Mouse (Mus musculus): Measurements from ENCODE around the gene H13. TPM values are rescaled to one million over a fixed set of nuclear protein-coding genes. Genes with fewer than 3 reads are reported as not detected.

The H13 gene
- polyA plus RNA-seq, 1 experiment from 2014 or later, result 131 TPM

- Histone ChIP-seq H3K27me3 (no peaks in the 10 kb centered on the region), H3K9ac (peak overlapping the region; percentile 32; the same call in 1 of the 2 replicates), H3K9me3 (replicated peaks) (no peaks in the 10 kb centered on the region), H3K4me1 (peaks cover 33% of the 10 kb centered on the region), H3K4me3 (no peak overlapping the region), H3K4me2 (no peak overlapping the region), H3K36me3 (ENCODE audit: poor library complexity, severe bottlenecking) (peaks cover 67% of the 10 kb centered on the region), H3K27ac (peak overlapping the region; percentile 54)
- 73% methylated on average over 22 of the region's 22 CpGs for WGBS
- peak; percentile 56 for ATAC-seq
Observed at GRCm38 (mm10) chr2:152705993-152706571, 36.8 kb downstream of the H13 start.

GRCm38 (mm10) chr2:152707186-152707585, 37.9 kb downstream of the H13 start:
- 32% methylated on average over 7 of the region's 7 CpGs for WGBS
- H3K4me2 ChIP-seq, result peak overlapping the region; percentile 62
- ATAC-seq, result no peak

GRCm38 (mm10) chr2:152707627-152708026, 38.4 kb downstream of the H13 start:
- H3K9me3 ChIP-seq (replicated peaks), result no peaks in the 10 kb centered on the region
- H3K36me3 ChIP-seq (ENCODE audit: poor library complexity, severe bottlenecking), result peaks cover 52% of the 10 kb centered on the region
- no peaks in the 10 kb centered on the region for H3K27me3 ChIP-seq
- WGBS, result 3% methylated on average over 27 of the region's 31 CpGs
- H3K4me2 ChIP-seq, result peak overlapping the region; percentile 62
- peak overlapping the region; percentile 78 for H3K27ac ChIP-seq
- peak overlapping the region; percentile 74 for H3K9ac ChIP-seq
- peak; percentile 92 for ATAC-seq
- H3K4me3 ChIP-seq, result peak overlapping the region; percentile 42
- peaks cover 33% of the 10 kb centered on the region for H3K4me1 ChIP-seq

More at GRCm38 (mm10) chr2:152707186-152707585, 37.9 kb downstream of the H13 start:
- H3K4me3 ChIP-seq, result peak overlapping the region; percentile 42
- H3K27me3 ChIP-seq, result no peaks in the 10 kb centered on the region
- H3K4me1 ChIP-seq, result peaks cover 33% of the 10 kb centered on the region
- H3K9me3 ChIP-seq (replicated peaks), result no peaks in the 10 kb centered on the region
- H3K27ac ChIP-seq, result peak overlapping the region; percentile 78
- H3K36me3 ChIP-seq (ENCODE audit: poor library complexity, severe bottlenecking), result peaks cover 56% of the 10 kb centered on the region
- H3K9ac ChIP-seq, result peak overlapping the region; percentile 74

GRCm38 (mm10) chr2:152709066-152709465, 39.8 kb downstream of the H13 start:
- Histone ChIP-seq H3K27me3 (no peaks in the 10 kb centered on the region), H3K27ac (no peak overlapping the region), H3K4me2 (no peak overlapping the region), H3K4me3 (no peak overlapping the region), H3K9me3 (replicated peaks) (no peaks in the 10 kb centered on the region), H3K4me1 (peaks cover 33% of the 10 kb centered on the region), H3K36me3 (ENCODE audit: poor library complexity, severe bottlenecking) (peaks cover 38% of the 10 kb centered on the region), H3K9ac (no peak overlapping the region)
- WGBS, result 93% methylated on average over 5 of the region's 5 CpGs
- ATAC-seq, result no peak

DNA sequence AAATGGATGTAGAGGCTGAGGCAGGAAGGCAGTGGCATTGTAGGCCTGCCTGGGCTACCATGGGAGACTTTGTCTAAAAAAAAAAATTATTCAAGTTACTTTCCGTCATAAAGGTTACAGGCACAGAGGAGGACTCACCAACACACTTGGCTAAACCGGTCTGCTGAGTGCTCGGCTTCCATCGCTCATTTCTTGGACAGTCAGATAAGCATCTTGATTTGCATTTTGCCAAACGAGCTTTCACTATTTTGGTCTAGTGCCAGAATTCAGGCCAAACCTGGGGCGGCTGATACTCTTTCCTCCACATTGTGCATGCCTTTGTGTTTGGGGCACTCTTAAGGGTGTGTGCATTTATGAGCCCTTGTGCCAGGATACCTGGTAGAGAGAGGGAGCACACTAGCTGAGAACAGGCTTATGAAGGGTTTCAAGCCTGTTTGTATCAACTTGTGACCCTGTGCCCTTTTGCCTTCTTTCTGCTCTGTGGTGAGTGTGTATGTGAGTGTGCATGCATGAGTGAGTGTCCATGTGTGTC, 47.0 kb downstream of the H13 start:
- no peaks in the 10 kb centered on the region for H3K27me3 ChIP-seq
- H3K4me1 ChIP-seq, result peaks cover 23% of the 10 kb centered on the region
- H3K27ac ChIP-seq, result no peak overlapping the region
- no peak overlapping the region for H3K4me2 ChIP-seq
- no peak overlapping the region for H3K4me3 ChIP-seq
- no peak for ATAC-seq
- H3K36me3 ChIP-seq (ENCODE audit: poor library complexity, severe bottlenecking), result 0 out of 2 replicates have a peak, but pooled peaks cover 3% of the 10 kb centered on the region
- H3K9ac ChIP-seq, result no peak overlapping the region
- 43% methylated on average over 6 of the region's 6 CpGs for WGBS
- H3K9me3 ChIP-seq (replicated peaks), result no peaks in the 10 kb centered on the region

DNA sequence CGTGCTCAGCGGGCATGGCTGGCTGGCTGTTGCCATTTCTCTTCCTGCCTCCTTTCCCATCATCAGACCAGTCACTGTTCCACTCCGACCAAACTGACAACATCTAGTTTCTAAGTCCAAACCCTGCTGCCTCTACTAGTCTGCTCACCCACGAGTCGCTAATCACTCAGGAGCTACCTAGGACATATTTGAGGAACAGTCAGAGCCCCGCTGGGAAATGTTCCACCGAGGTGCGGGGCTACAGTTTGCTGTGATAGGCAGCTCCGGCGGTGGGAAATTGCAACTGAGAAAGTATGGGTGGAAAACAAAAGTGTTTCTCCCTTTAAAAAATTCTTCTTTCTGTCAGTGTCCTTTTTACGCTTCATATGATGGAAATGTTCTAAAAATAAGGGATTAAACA, 48.4 kb downstream of the H13 start:
- H3K9ac ChIP-seq, result no peak overlapping the region
- H3K27ac ChIP-seq, result peak overlapping the region; percentile 14; the same call in 1 of the 2 replicates
- no peaks in the 10 kb centered on the region for H3K27me3 ChIP-seq
- no peak overlapping the region for H3K4me2 ChIP-seq
- no peak overlapping the region for H3K4me3 ChIP-seq
- peaks cover 23% of the 10 kb centered on the region for H3K4me1 ChIP-seq
- 58% methylated on average over 11 of the region's 11 CpGs for whole genome bisulfite sequencing
- ATAC-seq, result no peak
- H3K9me3 ChIP-seq (replicated peaks), result no peaks in the 10 kb centered on the region
- 0 out of 2 replicates have a peak, but pooled peaks cover 3% of the 10 kb centered on the region for H3K36me3 ChIP-seq (ENCODE audit: poor library complexity, severe bottlenecking)

- Histone ChIP-seq H3K36me3 (ENCODE audit: poor library complexity, severe bottlenecking) (0 out of 2 replicates have a peak, but pooled peaks cover 3% of the 10 kb centered on the region), H3K4me1 (peaks cover 23% of the 10 kb centered on the region), H3K9ac (no peak overlapping the region), H3K27ac (0 out of 2 replicates have a peak overlapping the region, but pooled peaks have one; percentile 14), H3K9me3 (replicated peaks) (no peaks in the 10 kb centered on the region), H3K4me3 (no peak overlapping the region), H3K27me3 (no peaks in the 10 kb centered on the region), H3K4me2 (0 out of 2 replicates have a peak overlapping the region, but pooled peaks have one; percentile 12)
- peak; percentile 75 for ATAC-seq
- WGBS, result 13% methylated on average over 6 of the region's 6 CpGs
Observed at GRCm38 (mm10) chr2:152718076-152718475, 48.8 kb downstream of the H13 start.

- Histone ChIP-seq H3K9me3 (replicated peaks) (no peaks in the 10 kb centered on the region), H3K4me1 (peaks cover 9% of the 10 kb centered on the region), H3K4me2 (peak overlapping the region; percentile 61), H3K27me3 (peaks cover 3% of the 10 kb centered on the region; the same call in 1 of the 2 replicates), H3K27ac (0 out of 2 replicates have a peak overlapping the region, but pooled peaks have one; percentile 20), H3K9ac (peak overlapping the region; percentile 55), H3K36me3 (ENCODE audit: poor library complexity, severe bottlenecking) (no peaks in the 10 kb centered on the region), H3K4me3 (peak overlapping the region; percentile 30)
- peak; percentile 68 for ATAC-seq
- WGBS, result 4% methylated on average over 37 of the region's 37 CpGs
Observed at GRCm38 (mm10) chr2:152723651-152724331, 54.5 kb downstream of the H13 start.

GRCm38 (mm10) chr2:152724332-152724723, 55.1 kb downstream of the H13 start:
- peak overlapping the region; percentile 30; the same call in 1 of the 2 replicates for H3K4me3 ChIP-seq
- peak overlapping the region; percentile 55; the same call in 1 of the 2 replicates for H3K9ac ChIP-seq
- H3K4me2 ChIP-seq, result peak overlapping the region; percentile 61
- WGBS, result 69% methylated on average over 3 of the region's 3 CpGs
- ATAC-seq, result peak; percentile 17; the same call in 1 of the 2 replicates
- peaks cover 8% of the 10 kb centered on the region for H3K4me1 ChIP-seq
- H3K36me3 ChIP-seq (ENCODE audit: poor library complexity, severe bottlenecking), result no peaks in the 10 kb centered on the region
- H3K9me3 ChIP-seq (replicated peaks), result no peaks in the 10 kb centered on the region
- peaks cover 3% of the 10 kb centered on the region; the same call in 1 of the 2 replicates for H3K27me3 ChIP-seq
- no peak overlapping the region for H3K27ac ChIP-seq

DNA sequence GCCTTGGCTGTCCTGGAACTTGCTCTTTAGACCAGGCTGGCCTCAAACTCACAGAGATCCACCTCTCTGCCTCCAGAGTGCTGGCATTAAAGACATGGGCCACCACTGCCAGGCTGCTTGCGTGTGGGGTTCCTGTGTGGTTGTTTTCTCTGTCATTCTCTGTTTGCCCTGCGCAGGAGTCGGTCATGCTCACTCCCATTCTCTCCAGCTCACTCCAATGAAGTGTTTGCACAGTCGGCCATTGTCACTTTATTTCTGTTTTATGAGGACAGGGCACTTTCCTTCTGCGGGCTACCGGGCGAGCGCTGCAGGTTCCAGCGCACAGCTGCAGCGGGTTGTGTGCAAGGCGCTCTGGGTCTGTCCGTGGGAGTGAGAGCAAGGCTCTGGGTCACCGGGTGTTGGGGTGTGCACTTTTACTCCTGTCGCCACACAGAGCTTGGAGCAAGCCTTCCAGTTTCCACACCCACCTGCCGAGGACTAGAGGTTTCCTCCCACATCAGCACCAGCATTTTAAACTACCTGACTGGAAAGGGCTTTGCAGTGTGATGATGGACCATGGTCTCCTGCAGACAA, 56.0 kb downstream of the H13 start:
- Histone ChIP-seq H3K4me2 (no peak overlapping the region), H3K27ac (no peak overlapping the region)
- ATAC-seq, result no peak

GRCm38 (mm10) chr2:152726213-152726612, 57.0 kb downstream of the H13 start:
- no peak for ATAC-seq
- no peak overlapping the region for H3K27ac ChIP-seq
- WGBS, result 82% methylated on average over 6 of the region's 6 CpGs

More for the DNA sequence above, 56.0 kb downstream of the H13 start:
- 69% methylated on average over 15 of the region's 15 CpGs for WGBS
- Histone ChIP-seq H3K4me1 (peaks cover 14% of the 10 kb centered on the region), H3K36me3 (ENCODE audit: poor library complexity, severe bottlenecking) (no peaks in the 10 kb centered on the region), H3K9ac (no peak overlapping the region), H3K27me3 (peaks cover 3% of the 10 kb centered on the region; the same call in 1 of the 2 replicates), H3K4me3 (no peak overlapping the region), H3K9me3 (replicated peaks) (no peaks in the 10 kb centered on the region)

More at GRCm38 (mm10) chr2:152726213-152726612, 57.0 kb downstream of the H13 start:
- H3K4me3 ChIP-seq, result no peak overlapping the region
- no peaks in the 10 kb centered on the region for H3K9me3 ChIP-seq (replicated peaks)
- H3K4me2 ChIP-seq, result no peak overlapping the region
- H3K36me3 ChIP-seq (ENCODE audit: poor library complexity, severe bottlenecking), result no peaks in the 10 kb centered on the region
- no peak overlapping the region for H3K9ac ChIP-seq
- H3K4me1 ChIP-seq, result peaks cover 14% of the 10 kb centered on the region
- H3K27me3 ChIP-seq, result peaks cover 3% of the 10 kb centered on the region; the same call in 1 of the 2 replicates

Data from forebrain, embryonic 13.5 days (tissue).